Mouse (Mus musculus): ENCODE data around the gene Tbx3. TPM values are rescaled to one million over a fixed set of nuclear protein-coding genes. Genes with fewer than 3 reads are reported as not detected.

Tbx3 gene
- polyA plus RNA-seq, 1 experiment from 2014 or later, result 6.8 TPM

GRCm38 (mm10) chr5:119657804-119658203 is 12.7 kb upstream of the Tbx3 start:
- Histone ChIP-seq H3K9ac (ENCODE audit: low read length) (no peak overlapping the region), H3K27ac (replicated peaks) (no peak overlapping the region), H3K9me3 (ENCODE audit: control insufficient read depth, low read length) (no peaks in the 10 kb centered on the region), H3K4me1 (replicated peaks; ENCODE audit: control insufficient read depth, insufficient read depth) (no peaks in the 10 kb centered on the region), H3K36me3 (ENCODE audit: control insufficient read depth, insufficient read depth, low read length) (no peaks in the 10 kb centered on the region), H3K4me3 (ENCODE audit: low read depth, low read length) (no peak overlapping the region), H3K4me2 (replicated peaks; ENCODE audit: low read depth) (no peak overlapping the region), H3K27me3 (ENCODE audit: control insufficient read depth, insufficient read depth, low read length) (peaks cover 9% of the 10 kb centered on the region)
- 14% methylated on average over 6 of the region's 6 CpGs for WGBS
- ATAC-seq (ENCODE audit: low FRiP score, low TSS enrichment) (no peak), DNase-seq (ENCODE audit: low spot score) (no peak)
- TF ChIP-seq EP300 (optimal IDR thresholded peaks at IDR 0.05) (no peak), CTCF (IDR thresholded peaks at IDR 0.05; ENCODE audit: low read depth) (no peak)

DNA sequence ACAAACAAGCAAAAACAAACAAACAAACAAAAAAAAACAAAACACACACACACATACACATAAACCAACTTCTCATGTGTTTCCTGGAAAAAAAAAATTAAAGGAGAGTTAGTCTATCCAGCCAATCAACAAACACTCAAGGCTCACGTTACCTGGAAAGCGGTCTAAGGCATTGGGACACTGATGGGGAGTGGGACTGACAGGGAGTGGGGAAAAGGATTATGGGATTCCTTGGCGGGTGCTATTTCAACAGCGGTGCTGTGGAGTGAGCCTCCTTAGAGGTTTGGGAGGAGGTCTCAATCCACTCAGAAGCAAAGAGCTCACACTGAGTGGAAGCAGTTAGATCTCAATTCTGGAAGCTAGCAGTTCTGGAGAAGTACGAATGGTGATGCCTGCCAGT is 12.1 kb upstream of the Tbx3 start:
- TF ChIP-seq EP300 (optimal IDR thresholded peaks at IDR 0.05) (no peak), CTCF (IDR thresholded peaks at IDR 0.05; ENCODE audit: low read depth) (no peak)
- 7% methylated on average over 5 of the region's 5 CpGs for WGBS
- Histone ChIP-seq H3K9me3 (ENCODE audit: control insufficient read depth, low read length) (no peaks in the 10 kb centered on the region), H3K4me2 (replicated peaks; ENCODE audit: low read depth) (no peak overlapping the region), H3K4me3 (ENCODE audit: low read depth, low read length) (no peak overlapping the region), H3K27me3 (ENCODE audit: control insufficient read depth, insufficient read depth, low read length) (peaks cover 9% of the 10 kb centered on the region), H3K27ac (replicated peaks) (no peak overlapping the region), H3K9ac (ENCODE audit: low read length) (no peak overlapping the region), H3K4me1 (replicated peaks; ENCODE audit: control insufficient read depth, insufficient read depth) (no peaks in the 10 kb centered on the region), H3K36me3 (ENCODE audit: control insufficient read depth, insufficient read depth, low read length) (no peaks in the 10 kb centered on the region)
- no peak for ATAC-seq (ENCODE audit: low FRiP score, low TSS enrichment)
- DNase-seq (ENCODE audit: low spot score), result no peak

- ATAC-seq (ENCODE audit: low FRiP score, low TSS enrichment), result no peak
- Histone ChIP-seq H3K27me3 (ENCODE audit: control insufficient read depth, insufficient read depth, low read length) (peaks cover 14% of the 10 kb centered on the region), H3K9ac (ENCODE audit: low read length) (no peak overlapping the region), H3K4me3 (ENCODE audit: low read depth, low read length) (no peak overlapping the region), H3K36me3 (ENCODE audit: control insufficient read depth, insufficient read depth, low read length) (no peaks in the 10 kb centered on the region), H3K27ac (replicated peaks) (no peak overlapping the region), H3K4me2 (replicated peaks; ENCODE audit: low read depth) (no peak overlapping the region), H3K4me1 (replicated peaks; ENCODE audit: control insufficient read depth, insufficient read depth) (no peaks in the 10 kb centered on the region), H3K9me3 (ENCODE audit: control insufficient read depth, low read length) (no peaks in the 10 kb centered on the region)
- TF ChIP-seq CTCF (IDR thresholded peaks at IDR 0.05; ENCODE audit: low read depth) (no peak), EP300 (optimal IDR thresholded peaks at IDR 0.05) (no peak)
- DNase-seq (ENCODE audit: low spot score), result no peak
- 12% methylated on average over 3 of the region's 3 CpGs for WGBS
Observed at GRCm38 (mm10) chr5:119659041-119659440, 11.4 kb upstream of the Tbx3 start.

GRCm38 (mm10) chr5:119660526-119661410 is 9.7 kb upstream of the Tbx3 start:
- no peak for DNase-seq (ENCODE audit: low spot score)
- H3K4me2 ChIP-seq (replicated peaks; ENCODE audit: low read depth), result no peak overlapping the region

GRCm38 (mm10) chr5:119661474-119661873 is 9.0 kb upstream of the Tbx3 start:
- ATAC-seq (ENCODE audit: low FRiP score, low TSS enrichment), result no peak
- no peak for DNase-seq (ENCODE audit: low spot score)
- H3K9me3 ChIP-seq (ENCODE audit: control insufficient read depth, low read length), result no peaks in the 10 kb centered on the region

More at GRCm38 (mm10) chr5:119660526-119661410, 9.7 kb upstream of the Tbx3 start:
- H3K4me1 ChIP-seq (replicated peaks; ENCODE audit: control insufficient read depth, insufficient read depth), result no peaks in the 10 kb centered on the region
- H3K9ac ChIP-seq (ENCODE audit: low read length), result no peak overlapping the region
- H3K27me3 ChIP-seq (ENCODE audit: control insufficient read depth, insufficient read depth, low read length), result peaks cover 17% of the 10 kb centered on the region
- no peak overlapping the region for H3K4me3 ChIP-seq (ENCODE audit: low read depth, low read length)
- TF ChIP-seq EP300 (optimal IDR thresholded peaks at IDR 0.05), result no peak
- TF ChIP-seq CTCF (IDR thresholded peaks at IDR 0.05; ENCODE audit: low read depth), result no peak; the same call in 1 of the 2 replicates
- H3K36me3 ChIP-seq (ENCODE audit: control insufficient read depth, insufficient read depth, low read length), result no peaks in the 10 kb centered on the region
- ATAC-seq (ENCODE audit: low FRiP score, low TSS enrichment), result no peak
- H3K27ac ChIP-seq (replicated peaks), result no peak overlapping the region
- H3K9me3 ChIP-seq (ENCODE audit: control insufficient read depth, low read length), result no peaks in the 10 kb centered on the region
- WGBS, result 5% methylated on average over 25 of the region's 25 CpGs

DNA sequence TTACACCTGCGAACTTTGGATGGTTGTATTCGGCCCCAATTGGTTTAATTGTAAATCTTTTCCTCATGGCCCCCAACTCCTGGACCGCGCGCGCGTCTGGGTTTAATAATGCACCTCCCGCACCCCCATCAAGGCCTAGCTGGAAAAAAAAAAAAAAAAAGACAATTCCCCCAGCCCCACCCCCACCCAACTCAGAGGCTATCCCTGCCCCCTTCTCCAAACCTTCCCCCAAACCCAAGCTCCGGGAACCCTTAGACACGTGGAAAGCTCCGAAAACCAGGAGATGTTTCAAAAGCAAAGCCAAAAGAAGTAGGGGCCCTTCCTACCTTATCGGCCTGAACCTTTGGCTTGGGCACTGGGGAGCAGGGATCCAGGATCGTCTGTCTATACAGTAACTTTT is 8.1 kb upstream of the Tbx3 start:
- no peak overlapping the region for H3K4me2 ChIP-seq (replicated peaks; ENCODE audit: low read depth)
- no peak overlapping the region for H3K27ac ChIP-seq (replicated peaks)
- DNase-seq (ENCODE audit: low spot score), result no peak
- no peak for ATAC-seq (ENCODE audit: low FRiP score, low TSS enrichment)
- 9% methylated on average over 13 of the region's 13 CpGs for WGBS
- H3K4me1 ChIP-seq (replicated peaks; ENCODE audit: control insufficient read depth, insufficient read depth), result no peaks in the 10 kb centered on the region
- no peak for TF ChIP-seq EP300 (optimal IDR thresholded peaks at IDR 0.05)
- no peak for TF ChIP-seq CTCF (IDR thresholded peaks at IDR 0.05; ENCODE audit: low read depth)
- H3K9ac ChIP-seq (ENCODE audit: low read length), result no peak overlapping the region
- H3K36me3 ChIP-seq (ENCODE audit: control insufficient read depth, insufficient read depth, low read length), result no peaks in the 10 kb centered on the region
- H3K4me3 ChIP-seq (ENCODE audit: low read depth, low read length), result no peak overlapping the region
- peaks cover 21% of the 10 kb centered on the region for H3K27me3 ChIP-seq (ENCODE audit: control insufficient read depth, insufficient read depth, low read length)
- no peaks in the 10 kb centered on the region for H3K9me3 ChIP-seq (ENCODE audit: control insufficient read depth, low read length)

More at GRCm38 (mm10) chr5:119661474-119661873, 9.0 kb upstream of the Tbx3 start:
- no peaks in the 10 kb centered on the region for H3K4me1 ChIP-seq (replicated peaks; ENCODE audit: control insufficient read depth, insufficient read depth)
- 7% methylated on average over 11 of the region's 11 CpGs for WGBS
- TF ChIP-seq CTCF (IDR thresholded peaks at IDR 0.05; ENCODE audit: low read depth) (no peak), EP300 (optimal IDR thresholded peaks at IDR 0.05) (no peak)
- no peaks in the 10 kb centered on the region for H3K36me3 ChIP-seq (ENCODE audit: control insufficient read depth, insufficient read depth, low read length)
- peaks cover 17% of the 10 kb centered on the region for H3K27me3 ChIP-seq (ENCODE audit: control insufficient read depth, insufficient read depth, low read length)
- no peak overlapping the region for H3K27ac ChIP-seq (replicated peaks)
- H3K9ac ChIP-seq (ENCODE audit: low read length), result no peak overlapping the region
- H3K4me3 ChIP-seq (ENCODE audit: low read depth, low read length), result no peak overlapping the region
- H3K4me2 ChIP-seq (replicated peaks; ENCODE audit: low read depth), result no peak overlapping the region

All from stomach, postnatal 0 days (tissue).